Mouse (Mus musculus): ENCODE measurements at regions not wholly inside any gene's neighbourhood (a gene's known extent, or its start where the extent isn't known, plus 50 kb on each side); places are given as distances from the start of the nearest gene placed in this dataset.

- Histone ChIP-seq H3K4me2 (peak overlapping the region; percentile 93), H3K4me3 (replicated peaks) (peak overlapping the region; percentile 43), H3K27me3 (replicated peaks) (no peaks in the 10 kb centered on the region), H3K9me3 (no peaks in the 10 kb centered on the region), H3K36me3 (no peaks in the 10 kb centered on the region), H3K9ac (no peak overlapping the region), H3K4me1 (peaks cover 9% of the 10 kb centered on the region; the same call in 1 of the 2 replicates), H3K27ac (no peak overlapping the region)
- ATAC-seq (ENCODE audit: insufficient read depth, low FRiP score, low read depth): no peak
- WGBS: 10% methylated on average over 9 of the region's 9 CpGs
Observed at GRCm38 (mm10) chr6:71012436-71012822, 56.1 kb downstream of the Foxi3 start.

- H3K27ac ChIP-seq: no peak overlapping the region
- peak; percentile 79 for ATAC-seq (ENCODE audit: insufficient read depth, low FRiP score, low read depth)
- H3K9me3 ChIP-seq: no peaks in the 10 kb centered on the region
- no peak overlapping the region for H3K9ac ChIP-seq
- WGBS: under 1% methylated on average over 37 of the region's 38 CpGs
- peak overlapping the region; percentile 93 for H3K4me2 ChIP-seq
- no peaks in the 10 kb centered on the region for H3K36me3 ChIP-seq
- H3K27me3 ChIP-seq (replicated peaks): no peaks in the 10 kb centered on the region
- H3K4me1 ChIP-seq: peaks cover 9% of the 10 kb centered on the region; the same call in 1 of the 2 replicates
- H3K4me3 ChIP-seq (replicated peaks): peak overlapping the region; percentile 43
Observed at GRCm38 (mm10) chr6:71012823-71013461, 56.6 kb downstream of the Foxi3 start.

DNA sequence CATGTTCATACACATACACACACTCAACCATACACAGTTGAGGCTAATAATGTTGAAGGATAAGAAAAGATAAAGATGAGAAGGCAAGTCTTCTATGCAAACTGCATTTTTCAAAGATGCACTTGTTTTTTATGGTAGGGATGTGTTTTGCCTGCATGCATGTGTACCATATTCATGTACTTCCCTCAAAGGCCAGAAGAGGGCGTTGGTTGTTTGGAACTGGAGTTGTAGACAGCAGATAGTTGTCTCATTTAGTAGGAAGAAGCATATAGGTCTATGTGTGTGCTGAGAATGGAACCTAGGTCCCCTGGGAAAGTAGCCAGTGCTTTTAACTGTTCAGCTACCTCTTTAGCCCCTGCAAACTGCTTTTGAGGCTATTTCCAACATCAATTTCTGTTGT, 60.1 kb downstream of the Foxi3 start:
- no peak for ATAC-seq (ENCODE audit: insufficient read depth, low FRiP score, low read depth)
- Histone ChIP-seq H3K9me3 (no peaks in the 10 kb centered on the region), H3K4me2 (no peak overlapping the region), H3K27ac (no peak overlapping the region), H3K4me1 (peaks cover 9% of the 10 kb centered on the region; the same call in 1 of the 2 replicates), H3K27me3 (replicated peaks) (no peaks in the 10 kb centered on the region), H3K9ac (no peak overlapping the region), H3K4me3 (replicated peaks) (no peak overlapping the region), H3K36me3 (no peaks in the 10 kb centered on the region)
- WGBS: 4% methylated on average over 1 of the region's 1 CpGs

DNA sequence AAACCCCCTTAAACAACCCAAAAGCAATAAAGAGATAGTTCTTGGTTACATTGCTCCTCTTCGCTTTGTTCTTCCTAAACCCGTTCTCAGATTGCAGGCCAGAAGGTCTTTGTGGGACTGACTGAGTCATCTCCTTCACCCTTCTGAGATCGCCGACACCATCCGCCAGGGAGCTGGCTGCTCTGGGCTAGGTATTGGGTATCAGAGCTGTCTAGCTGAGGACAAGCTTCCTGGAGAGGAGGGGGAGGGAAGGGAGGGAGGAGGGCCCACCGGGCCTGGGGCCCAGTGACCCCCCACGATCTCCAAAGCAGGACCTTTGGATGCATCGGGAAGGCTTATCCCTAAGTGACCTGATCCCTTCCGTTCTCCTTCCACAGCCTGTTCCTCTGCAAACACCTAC, 65.0 kb downstream of the Foxi3 start:
- H3K36me3 ChIP-seq: no peaks in the 10 kb centered on the region
- no peak overlapping the region for H3K4me3 ChIP-seq (replicated peaks)
- H3K9ac ChIP-seq: no peak overlapping the region
- H3K4me2 ChIP-seq: no peak overlapping the region
- H3K4me1 ChIP-seq: no peaks in the 10 kb centered on the region
- no peak overlapping the region for H3K27ac ChIP-seq
- no peaks in the 10 kb centered on the region for H3K9me3 ChIP-seq
- no peaks in the 10 kb centered on the region for H3K27me3 ChIP-seq (replicated peaks)
- no peak for ATAC-seq (ENCODE audit: insufficient read depth, low FRiP score, low read depth)
- whole genome bisulfite sequencing: 24% methylated on average over 9 of the region's 9 CpGs

- Histone ChIP-seq H3K27ac (no peak overlapping the region), H3K9me3 (no peaks in the 10 kb centered on the region), H3K4me1 (no peaks in the 10 kb centered on the region), H3K36me3 (no peaks in the 10 kb centered on the region), H3K9ac (no peak overlapping the region), H3K27me3 (replicated peaks) (no peaks in the 10 kb centered on the region), H3K4me2 (no peak overlapping the region), H3K4me3 (replicated peaks) (no peak overlapping the region)
- ATAC-seq (ENCODE audit: insufficient read depth, low FRiP score, low read depth): no peak
- 73% methylated on average over 4 of the region's 4 CpGs for WGBS
Observed at GRCm38 (mm10) chr6:71025472-71025871, 69.1 kb downstream of the Foxi3 start.

DNA sequence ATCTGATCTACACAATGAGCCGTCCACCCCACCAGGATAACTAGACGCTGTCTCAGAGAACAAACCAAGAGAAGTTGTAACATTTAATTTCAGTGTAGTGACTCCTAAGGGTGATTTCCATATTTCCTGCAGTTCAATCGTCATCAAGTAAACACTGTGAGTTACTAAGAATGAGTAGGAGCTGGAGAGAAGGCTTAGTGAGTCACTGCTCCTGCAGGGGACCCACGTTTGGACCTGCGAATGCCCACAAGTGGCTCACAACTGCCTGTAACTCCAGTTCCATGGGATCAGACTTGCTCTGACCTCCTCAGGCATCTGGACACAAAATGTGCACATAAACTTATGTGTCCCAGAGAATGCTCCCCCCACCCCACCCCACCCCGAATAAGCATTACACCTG, 73.3 kb downstream of the Foxi3 start:
- no peaks in the 10 kb centered on the region for H3K27me3 ChIP-seq (replicated peaks)
- H3K9me3 ChIP-seq: no peaks in the 10 kb centered on the region
- 74% methylated on average over 6 of the region's 6 CpGs for WGBS
- ATAC-seq (ENCODE audit: insufficient read depth, low FRiP score, low read depth): no peak
- H3K4me3 ChIP-seq (replicated peaks): no peak overlapping the region
- no peaks in the 10 kb centered on the region for H3K36me3 ChIP-seq
- H3K4me1 ChIP-seq: no peaks in the 10 kb centered on the region
- no peak overlapping the region for H3K9ac ChIP-seq
- H3K27ac ChIP-seq: no peak overlapping the region
- no peak overlapping the region for H3K4me2 ChIP-seq

GRCm38 (mm10) chr6:71030541-71030940, 74.2 kb downstream of the Foxi3 start:
- no peak for ATAC-seq (ENCODE audit: insufficient read depth, low FRiP score, low read depth)
- no peak overlapping the region for H3K4me3 ChIP-seq (replicated peaks)
- H3K36me3 ChIP-seq: no peaks in the 10 kb centered on the region
- no peak overlapping the region for H3K9ac ChIP-seq
- no peak overlapping the region for H3K4me2 ChIP-seq
- H3K4me1 ChIP-seq: no peaks in the 10 kb centered on the region
- no peaks in the 10 kb centered on the region for H3K27me3 ChIP-seq (replicated peaks)
- WGBS: 69% methylated on average over 5 of the region's 5 CpGs
- no peaks in the 10 kb centered on the region for H3K9me3 ChIP-seq
- H3K27ac ChIP-seq: no peak overlapping the region

- Histone ChIP-seq H3K4me3 (replicated peaks) (no peak overlapping the region), H3K36me3 (no peaks in the 10 kb centered on the region), H3K4me1 (peaks cover 3% of the 10 kb centered on the region), H3K9ac (no peak overlapping the region), H3K4me2 (no peak overlapping the region), H3K27ac (no peak overlapping the region), H3K9me3 (no peaks in the 10 kb centered on the region), H3K27me3 (replicated peaks) (0 out of 2 replicates have a peak, but pooled peaks cover 9% of the 10 kb centered on the region)
- 86% methylated on average over 3 of the region's 3 CpGs for WGBS
- no peak for ATAC-seq (ENCODE audit: insufficient read depth, low FRiP score, low read depth)
Observed at GRCm38 (mm10) chr6:71044241-71044640, 87.9 kb downstream of the Foxi3 start.

DNA sequence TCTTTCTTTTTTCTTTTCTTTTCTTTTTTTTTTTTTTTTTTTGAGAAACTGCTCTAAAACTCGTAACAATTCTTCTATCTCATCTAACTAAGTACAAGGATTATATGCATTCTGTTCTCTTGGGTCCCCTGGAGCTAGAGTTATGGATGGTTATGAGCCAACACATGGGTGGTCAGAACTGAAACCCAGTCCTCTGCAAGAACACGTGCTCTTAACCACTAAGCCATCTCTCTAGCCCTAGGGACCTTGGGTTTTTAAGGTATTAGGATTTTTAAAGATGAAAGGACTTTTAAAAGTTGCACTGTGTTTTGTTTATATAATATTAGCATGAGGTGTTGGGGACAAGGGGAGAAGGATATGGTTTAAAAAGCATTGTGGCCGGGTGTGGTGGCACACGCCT, 88.9 kb downstream of the Foxi3 start:
- WGBS: 81% methylated on average over 4 of the region's 4 CpGs

GRCm38 (mm10) chr6:71048199-71049094, 92.1 kb downstream of the Foxi3 start:
- Histone ChIP-seq H3K4me3 (replicated peaks) (peak overlapping the region; percentile 41), H3K36me3 (no peaks in the 10 kb centered on the region), H3K4me1 (peaks cover 3% of the 10 kb centered on the region), H3K27me3 (replicated peaks) (0 out of 2 replicates have a peak, but pooled peaks cover 9% of the 10 kb centered on the region), H3K9ac (peak overlapping the region; percentile 19; the same call in 1 of the 2 replicates), H3K9me3 (no peaks in the 10 kb centered on the region), H3K27ac (no peak overlapping the region), H3K4me2 (peak overlapping the region; percentile 88)
- 2% methylated on average over 38 of the region's 38 CpGs for WGBS
- no peak for ATAC-seq (ENCODE audit: insufficient read depth, low FRiP score, low read depth)

More for the DNA sequence above, 88.9 kb downstream of the Foxi3 start:
- Histone ChIP-seq H3K9ac (no peak overlapping the region), H3K27me3 (replicated peaks) (0 out of 2 replicates have a peak, but pooled peaks cover 9% of the 10 kb centered on the region), H3K4me3 (replicated peaks) (no peak overlapping the region), H3K36me3 (no peaks in the 10 kb centered on the region), H3K4me2 (no peak overlapping the region), H3K4me1 (peaks cover 3% of the 10 kb centered on the region), H3K27ac (no peak overlapping the region), H3K9me3 (no peaks in the 10 kb centered on the region)
- no peak for ATAC-seq (ENCODE audit: insufficient read depth, low FRiP score, low read depth)

DNA sequence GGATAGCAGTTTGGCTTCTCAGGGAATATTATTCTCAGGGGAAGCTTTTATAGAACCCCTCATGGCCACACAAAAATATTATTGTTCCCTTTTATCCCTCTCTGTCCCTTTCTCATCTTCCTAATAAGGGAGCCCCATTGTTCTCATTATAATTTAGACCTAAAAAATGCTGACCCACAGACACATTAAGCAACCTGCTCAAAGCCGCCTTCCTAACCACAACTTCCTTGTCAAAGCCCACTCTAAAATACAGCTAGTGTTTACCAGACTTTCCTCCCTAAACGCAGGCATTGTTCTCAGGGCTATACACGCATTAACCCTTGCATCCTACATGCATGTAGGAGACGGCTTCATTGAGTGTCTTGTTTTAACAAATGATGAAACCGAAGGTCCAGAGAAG, 93.9 kb downstream of the Foxi3 start:
- peaks cover 3% of the 10 kb centered on the region for H3K4me1 ChIP-seq
- no peak for ATAC-seq (ENCODE audit: insufficient read depth, low FRiP score, low read depth)
- H3K9me3 ChIP-seq: no peaks in the 10 kb centered on the region
- H3K4me2 ChIP-seq: no peak overlapping the region
- H3K9ac ChIP-seq: no peak overlapping the region
- no peak overlapping the region for H3K27ac ChIP-seq
- no peaks in the 10 kb centered on the region for H3K36me3 ChIP-seq
- 0 out of 2 replicates have a peak, but pooled peaks cover 9% of the 10 kb centered on the region for H3K27me3 ChIP-seq (replicated peaks)
- H3K4me3 ChIP-seq (replicated peaks): no peak overlapping the region
- 24% methylated on average over 5 of the region's 5 CpGs for WGBS

GRCm38 (mm10) chr6:71050754-71051213, 93.5 kb downstream of the Thnsl2 start:
- no peak overlapping the region for H3K27ac ChIP-seq
- H3K27me3 ChIP-seq (replicated peaks): 0 out of 2 replicates have a peak, but pooled peaks cover 9% of the 10 kb centered on the region
- 12% methylated on average over 14 of the region's 14 CpGs for WGBS
- no peak overlapping the region for H3K4me3 ChIP-seq (replicated peaks)
- no peaks in the 10 kb centered on the region for H3K9me3 ChIP-seq
- no peak for ATAC-seq (ENCODE audit: insufficient read depth, low FRiP score, low read depth)
- H3K4me1 ChIP-seq: peaks cover 3% of the 10 kb centered on the region
- H3K36me3 ChIP-seq: no peaks in the 10 kb centered on the region
- H3K4me2 ChIP-seq: no peak overlapping the region
- H3K9ac ChIP-seq: no peak overlapping the region
